ENCODE assay signal across 22 mouse cellular contexts in the genomic region with DNA sequence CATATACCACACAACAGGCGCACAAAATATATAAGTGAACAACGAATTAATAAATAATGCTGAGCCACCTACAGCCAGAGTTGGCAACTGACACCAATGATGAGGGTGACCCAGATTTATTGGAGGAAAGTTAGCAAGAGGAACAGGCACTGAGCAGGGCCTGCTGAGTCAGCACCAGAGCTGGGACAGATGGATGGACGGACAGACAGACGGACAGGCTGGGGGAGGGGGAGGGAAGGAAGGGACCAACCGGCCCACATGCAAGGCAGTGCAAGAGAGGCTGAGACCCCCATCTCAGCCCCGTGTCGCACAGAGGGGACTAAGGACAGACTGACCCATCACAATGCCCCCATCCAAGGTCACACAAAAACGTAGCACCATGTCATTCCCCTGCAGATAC. TPM values are rescaled to one million over a fixed set of nuclear protein-coding genes. Genes with fewer than 3 reads are reported as not detected.
A peak's percentile ranks its signal among the peaks of the same experiment; 100 is the strongest.
DNase-seq lines count a peak whose midpoint lies in the region; ATAC-seq and TF ChIP-seq lines count a peak whose summit lies in the region.
"Had no signal": no experiment of that assay in that cellular context is flagged by ENCODE, and none has a peak within 500 bp of the region (broad histone marks: within the 10 kb centered on the region; RNA-seq: fewer than 3 reads in every experiment).

No protein-coding gene starts in this region.

- H3K4me1 ChIP-seq in forebrain, embryonic 10.5 days, result peaks cover 45% of the 10 kb centered on the region
- H3K4me1 ChIP-seq in forebrain, embryonic 16.5 days (replicated peaks; ENCODE audit: control insufficient read depth, insufficient read depth, low read length), result peaks cover 7% of the 10 kb centered on the region
- H3K4me1 ChIP-seq in kidney, adult 2 months (ENCODE audit: control insufficient read depth, insufficient read depth, low read length), result peaks cover 70% of the 10 kb centered on the region
- peaks cover 8% of the 10 kb centered on the region for H3K4me1 ChIP-seq in lung, embryonic 16.5 days (replicated peaks; ENCODE audit: control insufficient read depth, insufficient read depth, low read length)
- peaks cover 39% of the 10 kb centered on the region for H3K4me1 ChIP-seq in intestine, embryonic 16.5 days (ENCODE audit: control insufficient read depth, insufficient read depth, low read length)

- no peak overlapping the region for H3K9ac ChIP-seq in forebrain, embryonic 16.5 days (replicated peaks; ENCODE audit: low read depth, low read length)
- H3K9ac ChIP-seq in lung, embryonic 16.5 days (ENCODE audit: low read length), result no peak overlapping the region
- no peak overlapping the region for H3K9ac ChIP-seq in intestine, embryonic 16.5 days (ENCODE audit: low read depth, low read length)
- H3K9ac ChIP-seq: hindbrain, embryonic 15.5 days; liver, embryonic 12.5 days; lung, embryonic 15.5 days; midbrain, embryonic 13.5 days had no signal

- no peaks in the 10 kb centered on the region for H3K36me3 ChIP-seq in forebrain, embryonic 10.5 days (replicated peaks)
- H3K36me3 ChIP-seq in forebrain, embryonic 16.5 days (ENCODE audit: control insufficient read depth, insufficient read depth), result no peaks in the 10 kb centered on the region
- H3K36me3 ChIP-seq in kidney, adult 2 months (ENCODE audit: control insufficient read depth, insufficient read depth, low read length), result no peaks in the 10 kb centered on the region
- H3K36me3 ChIP-seq in lung, embryonic 16.5 days (ENCODE audit: control insufficient read depth, insufficient read depth, low read length), result no peaks in the 10 kb centered on the region
- H3K36me3 ChIP-seq in intestine, embryonic 16.5 days (ENCODE audit: control insufficient read depth, insufficient read depth, low read length), result no peaks in the 10 kb centered on the region
- H3K36me3 ChIP-seq: heart, embryonic 10.5 days; hindbrain, embryonic 15.5 days; liver, embryonic 12.5 days; lung, embryonic 15.5 days; midbrain, embryonic 13.5 days had no signal

- peak overlapping the region; percentile 20; the same call in 1 of the 2 replicates for H3K27ac ChIP-seq in forebrain, embryonic 10.5 days
- no peak overlapping the region for H3K27ac ChIP-seq in forebrain, embryonic 16.5 days (ENCODE audit: low read length)
- H3K27ac ChIP-seq in kidney, adult 2 months (ENCODE audit: insufficient read depth, low read depth, low read length), result peak overlapping the region; percentile 21; the same call in 1 of the 2 replicates
- H3K27ac ChIP-seq in lung, embryonic 16.5 days (ENCODE audit: low read length), result 0 out of 2 replicates have a peak overlapping the region, but pooled peaks have one; percentile 0
- H3K27ac ChIP-seq in intestine, embryonic 16.5 days (ENCODE audit: low read length), result no peak overlapping the region
- H3K27ac ChIP-seq: heart, embryonic 10.5 days; hindbrain, embryonic 15.5 days; left cerebral cortex, adult 2 months; liver, embryonic 12.5 days; lung, embryonic 15.5 days; midbrain, embryonic 13.5 days had no signal

- no peaks in the 10 kb centered on the region for H3K9me3 ChIP-seq in forebrain, embryonic 10.5 days
- H3K9me3 ChIP-seq in forebrain, embryonic 16.5 days (ENCODE audit: control insufficient read depth, low read length), result no peaks in the 10 kb centered on the region
- H3K9me3 ChIP-seq in lung, embryonic 16.5 days (ENCODE audit: control insufficient read depth, low read length), result no peaks in the 10 kb centered on the region
- H3K9me3 ChIP-seq in intestine, embryonic 16.5 days (ENCODE audit: control insufficient read depth, low read length), result no peaks in the 10 kb centered on the region
- H3K9me3 ChIP-seq: heart, embryonic 10.5 days; hindbrain, embryonic 15.5 days; liver, embryonic 12.5 days; lung, embryonic 15.5 days; midbrain, embryonic 13.5 days had no signal

- no peak overlapping the region for H3K4me2 ChIP-seq in forebrain, embryonic 16.5 days (ENCODE audit: low read length)
- H3K4me2 ChIP-seq in lung, embryonic 16.5 days (ENCODE audit: low read depth, low read length), result no peak overlapping the region
- H3K4me2 ChIP-seq in intestine, embryonic 16.5 days (ENCODE audit: low read depth, low read length), result no peak overlapping the region
- H3K4me2 ChIP-seq: hindbrain, embryonic 15.5 days; liver, embryonic 12.5 days; lung, embryonic 15.5 days; midbrain, embryonic 13.5 days had no signal

- WGBS in forebrain, embryonic 10.5 days, result 94% methylated on average over 8 of the region's 8 CpGs
- WGBS in forebrain, embryonic 16.5 days, result 86% methylated on average over 8 of the region's 8 CpGs
- 63% methylated on average over 8 of the region's 8 CpGs for WGBS in kidney, adult 2 months
- WGBS in lung, embryonic 16.5 days, result 76% methylated on average over 8 of the region's 8 CpGs
- WGBS in intestine, embryonic 16.5 days, result 78% methylated on average over 8 of the region's 8 CpGs

- TF ChIP-seq POLR2A in kidney, adult 2 months (IDR thresholded peaks at IDR 0.05; ENCODE audit: low read depth, low read length), result no peak

- DNase-seq in forebrain, embryonic 10.5 days (ENCODE audit: extremely low spot score, low spot score), result no peak
- DNase-seq in kidney, adult 2 months, result no peak
- no peak for DNase-seq in kidney, adult 8-10 months
- DNase-seq in lung, postnatal 14 days, result no peak
- DNase-seq in testis, postnatal 14 days (ENCODE audit: low spot score), result no peak
- DNase-seq: cerebellum, adult 18-20 months; cerebellum, postnatal 25 days; embryo, embryonic 11 days; heart, postnatal 36 days; spleen, adult 18-20 months; thymus, postnatal 36 days had no signal

- no peak for ATAC-seq in forebrain, embryonic 16.5 days
- ATAC-seq in lung, embryonic 16.5 days (ENCODE audit: low read depth), result no peak
- no peak for ATAC-seq in intestine, embryonic 16.5 days
- ATAC-seq: intestine, postnatal 0 days; liver, embryonic 12.5 days; midbrain, embryonic 13.5 days had no signal

- no peaks in the 10 kb centered on the region; the same call in 1 of the 2 replicates for H3K27me3 ChIP-seq in forebrain, embryonic 10.5 days (ENCODE audit: poor library complexity, severe bottlenecking)
- no peaks in the 10 kb centered on the region for H3K27me3 ChIP-seq in forebrain, embryonic 16.5 days (replicated peaks; ENCODE audit: control insufficient read depth, insufficient read depth, low read length)
- no peaks in the 10 kb centered on the region for H3K27me3 ChIP-seq in kidney, adult 2 months (replicated peaks; ENCODE audit: control insufficient read depth, insufficient read depth, low read length)
- no peaks in the 10 kb centered on the region for H3K27me3 ChIP-seq in lung, embryonic 16.5 days (ENCODE audit: control insufficient read depth, insufficient read depth, low read depth, low read length)
- no peaks in the 10 kb centered on the region for H3K27me3 ChIP-seq in intestine, embryonic 16.5 days (replicated peaks; ENCODE audit: control insufficient read depth, insufficient read depth, low read length)
- H3K27me3 ChIP-seq: hindbrain, embryonic 15.5 days; liver, embryonic 12.5 days; lung, embryonic 15.5 days had no signal

- no peak for TF ChIP-seq CTCF in kidney, adult 2 months (conservative IDR thresholded peaks at IDR 0.05; ENCODE audit: insufficient read depth, insufficient read length, low read depth, low read length)

- H3K4me3 ChIP-seq in forebrain, embryonic 10.5 days, result no peak overlapping the region
- no peak overlapping the region for H3K4me3 ChIP-seq in forebrain, embryonic 16.5 days (replicated peaks; ENCODE audit: low read length)
- no peak overlapping the region for H3K4me3 ChIP-seq in kidney, adult 2 months (ENCODE audit: insufficient read depth, low read depth, low read length)
- no peak overlapping the region for H3K4me3 ChIP-seq in lung, embryonic 16.5 days (ENCODE audit: low read length)
- H3K4me3 ChIP-seq in intestine, embryonic 16.5 days (ENCODE audit: low read length), result no peak overlapping the region
- H3K4me3 ChIP-seq: heart, embryonic 10.5 days; hindbrain, embryonic 15.5 days; left cerebral cortex, adult 2 months; liver, embryonic 12.5 days; lung, embryonic 15.5 days; midbrain, embryonic 13.5 days had no signal

RNA-seq across cellular contexts. Expression of a gene that starts 7.0 kb away (rescaled TPM):
- polyA plus RNA-seq in forebrain, embryonic 10.5 days (2016; fragmentation: Nextera tagmentation; extraction: Ambion mirVana), result 4.4 and 4.5 TPM in 2 replicates
- 4.6 and 5.0 TPM in 2 replicates for polyA plus RNA-seq in forebrain, embryonic 16.5 days (2015; fragmentation: Nextera tagmentation; extraction: Ambion mirVana)
- polyA plus RNA-seq in kidney, adult 2 months (2012; rRNA removed), result 14.3 and 15.0 TPM in 2 replicates
- 12.6 TPM in 2 replicates for polyA plus RNA-seq in lung, embryonic 16.5 days (2015; fragmentation: Nextera tagmentation; extraction: Ambion mirVana)
- 8.3 and 9.5 TPM in 2 replicates for polyA plus RNA-seq in intestine, embryonic 16.5 days (2015; fragmentation: Nextera tagmentation; extraction: Ambion mirVana)

RNA-seq across cellular contexts. Expression of a gene that starts 12.7 kb away (rescaled TPM):
- polyA plus RNA-seq in forebrain, embryonic 10.5 days (2016; fragmentation: Nextera tagmentation; extraction: Ambion mirVana), result 0.22 and 0.67 TPM in 2 replicates
- polyA plus RNA-seq in forebrain, embryonic 16.5 days (2015; fragmentation: Nextera tagmentation; extraction: Ambion mirVana), result not detected in 2 replicates
- polyA plus RNA-seq in kidney, adult 2 months (2012; rRNA removed), result not detected in 2 replicates
- not detected in 2 replicates for polyA plus RNA-seq in lung, embryonic 16.5 days (2015; fragmentation: Nextera tagmentation; extraction: Ambion mirVana)
- polyA plus RNA-seq in intestine, embryonic 16.5 days (2015; fragmentation: Nextera tagmentation; extraction: Ambion mirVana), result 0.13 and 0.28 TPM in 2 replicates
- polyA plus RNA-seq: heart, embryonic 10.5 days; hindbrain, embryonic 15.5 days; intestine, postnatal 0 days; liver, embryonic 12.5 days; lung, embryonic 15.5 days; midbrain, embryonic 13.5 days; neural tube, embryonic 14.5 days had no signal

Comparison
In these comparisons a context has a peak if more than half of its experiments do, and no peak if none do; other contexts are left out.
1. H3K27ac ChIP-seq: peak in forebrain, embryonic 10.5 days (single experiment), kidney, adult 2 months (single experiment) and lung, embryonic 16.5 days (single experiment); none in forebrain, embryonic 16.5 days (single experiment) and intestine, embryonic 16.5 days (single experiment).